Mouse (Mus musculus) spleen, adult 12 weeks (tissue): ENCODE results near the gene Grifin.

ENCODE experiments used
- DNase-seq: peaks from one replicate; pipeline ENCODE4 v3.0.0; 2022; ENCODE audit warnings: low spot score

Gene Grifin

GRCm38 (mm10) chr5:140564896-140565295 is at the start of gene Grifin:
TSS of gene Grifin (minus strand) at chr5:140565071.
- no peak for DNase-seq

GRCm38 (mm10) chr5:140614141-140614540 is 49.3 kb upstream of the Grifin start:
- DNase-seq: no peak

GRCm38 (mm10) chr5:140612191-140612590 is 47.3 kb upstream of the Grifin start:
- no peak for DNase-seq

GRCm38 (mm10) chr5:140611611-140612185 is 46.8 kb upstream of the Grifin start:
- DNase-seq: no peak

- no peak for DNase-seq
These were observed 46.2 kb upstream of the Grifin start for GRCm38 (mm10) chr5:140611021-140611583.

- no peak for DNase-seq
These were observed 45.6 kb upstream of the Grifin start for GRCm38 (mm10) chr5:140610273-140611011.

GRCm38 (mm10) chr5:140609511-140610272 is 44.8 kb upstream of the Grifin start:
- no peak for DNase-seq

- no peak for DNase-seq
These were observed 43.8 kb upstream of the Grifin start for GRCm38 (mm10) chr5:140608634-140609015.

- no peak for DNase-seq
These were observed 43.2 kb upstream of the Grifin start for GRCm38 (mm10) chr5:140607836-140608633.

- DNase-seq: peak; percentile 76
These were observed 42.3 kb upstream of the Grifin start, which contains the start of gene Lfng for GRCm38 (mm10) chr5:140607001-140607835. TSS of gene Lfng (plus strand) at chr5:140607320.

- no peak for DNase-seq
These were observed 41.5 kb upstream of the Grifin start for GRCm38 (mm10) chr5:140606386-140606785.

GRCm38 (mm10) chr5:140605228-140605627 is 40.4 kb upstream of the Grifin start:
- DNase-seq: no peak

- no peak for DNase-seq
These were observed 39.5 kb upstream of the Grifin start for GRCm38 (mm10) chr5:140604386-140604785.

GRCm38 (mm10) chr5:140602540-140602939 is 37.7 kb upstream of the Grifin start:
- DNase-seq: no peak

GRCm38 (mm10) chr5:140601712-140602111 is 36.8 kb upstream of the Grifin start:
- no peak for DNase-seq

GRCm38 (mm10) chr5:140599939-140600338 is 35.1 kb upstream of the Grifin start:
- DNase-seq: no peak

GRCm38 (mm10) chr5:140597787-140598186 is 32.9 kb upstream of the Grifin start:
- no peak for DNase-seq

GRCm38 (mm10) chr5:140596927-140597588 is 32.2 kb upstream of the Grifin start:
- peak; percentile 58 for DNase-seq

- no peak for DNase-seq
These were observed 31.6 kb upstream of the Grifin start for GRCm38 (mm10) chr5:140596426-140596825.

GRCm38 (mm10) chr5:140594846-140595245 is 30.0 kb upstream of the Grifin start:
- no peak for DNase-seq
